Comparison of ENCODE assay signal across 15 mouse cellular contexts in the genomic region with DNA sequence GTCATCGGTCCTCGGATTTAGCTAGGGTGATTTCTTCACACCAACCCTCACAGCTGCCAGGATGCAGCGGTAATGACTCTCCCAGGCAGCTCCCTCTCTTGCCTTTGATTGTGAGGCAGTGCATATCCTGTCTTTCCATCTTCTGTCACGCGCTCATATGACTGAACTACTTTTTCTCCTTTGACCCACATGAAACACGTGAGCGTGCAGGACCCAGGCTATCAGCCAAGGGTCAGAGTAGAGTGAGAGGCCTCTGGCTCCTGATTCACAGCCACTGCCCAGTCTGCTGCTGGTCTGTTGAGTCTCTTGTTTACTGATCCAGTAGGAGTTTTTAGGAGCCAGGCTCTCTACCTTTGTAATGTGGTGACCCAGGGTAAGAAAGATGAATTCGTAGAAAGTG.
DNase-seq lines count a peak whose midpoint lies in the region; ATAC-seq and TF ChIP-seq lines count a peak whose summit lies in the region.
"Had no signal": no experiment of that assay in that cellular context is flagged by ENCODE, and none has a peak within 500 bp of the region (broad histone marks: within the 10 kb centered on the region; RNA-seq: fewer than 3 reads in every experiment).

No protein-coding gene starts in this region.

- no peak overlapping the region for H3K4me3 ChIP-seq in kidney, embryonic 15.5 days (replicated peaks)
- H3K4me3 ChIP-seq in intestine, postnatal 0 days (ENCODE audit: low read depth, low read length): no peak overlapping the region
- H3K4me3 ChIP-seq in forebrain, embryonic 14.5 days (ENCODE audit: low read depth, low read length): no peak overlapping the region
- H3K4me3 ChIP-seq: embryonic facial prominence, embryonic 12.5 days; heart, embryonic 15.5 days; midbrain, embryonic 12.5 days had no signal

- WGBS in kidney, embryonic 15.5 days: 63% methylated on average over 8 of the region's 8 CpGs
- 78% methylated on average over 8 of the region's 8 CpGs for WGBS in intestine, postnatal 0 days
- WGBS in forebrain, embryonic 14.5 days: 92% methylated on average over 8 of the region's 8 CpGs

- ATAC-seq in kidney, embryonic 15.5 days (replicated peaks; ENCODE audit: low FRiP score): no peak
- peak; percentile 70 for ATAC-seq in intestine, postnatal 0 days
- ATAC-seq in forebrain, embryonic 14.5 days: no peak
- ATAC-seq: hindbrain, embryonic 16.5 days had no signal

- H3K4me2 ChIP-seq in kidney, embryonic 15.5 days: no peak overlapping the region
- no peak overlapping the region for H3K4me2 ChIP-seq in intestine, postnatal 0 days (replicated peaks; ENCODE audit: low read depth)
- no peak overlapping the region for H3K4me2 ChIP-seq in forebrain, embryonic 14.5 days (ENCODE audit: low read length)
- H3K4me2 ChIP-seq: embryonic facial prominence, embryonic 12.5 days; heart, embryonic 15.5 days; midbrain, embryonic 12.5 days had no signal

- peak; percentile 50 for DNase-seq in gastrocnemius, postnatal 25 days
- DNase-seq in gastrocnemius, postnatal 36 days: no peak
- peak; percentile 74 for DNase-seq in kidney, adult 18-20 months
- peak; percentile 76 to 89 for DNase-seq in kidney, postnatal 25 days
- DNase-seq in layer of hippocampus, postnatal 10 days (ENCODE audit: low spot score in 2 of 2): no peak
- DNase-seq in forebrain, embryonic 14.5 days (ENCODE audit: low spot score): no peak
- DNase-seq: cerebellum, adult 11-12 months; lung, postnatal 4 days; thymus, postnatal 36 days had no signal

- no peaks in the 10 kb centered on the region for H3K27me3 ChIP-seq in kidney, embryonic 15.5 days
- H3K27me3 ChIP-seq in intestine, postnatal 0 days (replicated peaks; ENCODE audit: control insufficient read depth, insufficient read depth, low read length): no peaks in the 10 kb centered on the region
- H3K27me3 ChIP-seq in forebrain, embryonic 14.5 days (replicated peaks; ENCODE audit: control insufficient read depth, insufficient read depth, low read length): no peaks in the 10 kb centered on the region
- H3K27me3 ChIP-seq: heart, embryonic 15.5 days had no signal

- H3K9ac ChIP-seq in kidney, embryonic 15.5 days: no peak overlapping the region
- H3K9ac ChIP-seq in intestine, postnatal 0 days (ENCODE audit: low read depth, low read length): no peak overlapping the region
- H3K9ac ChIP-seq in forebrain, embryonic 14.5 days (ENCODE audit: low read length): no peak overlapping the region
- H3K9ac ChIP-seq: embryonic facial prominence, embryonic 12.5 days; heart, embryonic 15.5 days; midbrain, embryonic 12.5 days had no signal

- intact Hi-C loops in gastrocnemius, postnatal 36 days (cut with DNase I): no loop called here

- no peaks in the 10 kb centered on the region for H3K9me3 ChIP-seq in kidney, embryonic 15.5 days (replicated peaks)
- H3K9me3 ChIP-seq in intestine, postnatal 0 days (ENCODE audit: control insufficient read depth): no peaks in the 10 kb centered on the region
- H3K9me3 ChIP-seq in forebrain, embryonic 14.5 days (replicated peaks; ENCODE audit: control insufficient read depth, low read length): no peaks in the 10 kb centered on the region
- H3K9me3 ChIP-seq: embryonic facial prominence, embryonic 12.5 days; heart, embryonic 15.5 days; midbrain, embryonic 12.5 days had no signal

- no peak overlapping the region for H3K27ac ChIP-seq in kidney, embryonic 15.5 days
- 0 out of 2 replicates have a peak overlapping the region, but pooled peaks have one; percentile 50 for H3K27ac ChIP-seq in intestine, postnatal 0 days (ENCODE audit: low read depth, low read length)
- H3K27ac ChIP-seq in forebrain, embryonic 14.5 days (ENCODE audit: low read depth, low read length): no peak overlapping the region
- H3K27ac ChIP-seq: embryonic facial prominence, embryonic 12.5 days; heart, embryonic 15.5 days; midbrain, embryonic 12.5 days had no signal

- no peak for TF ChIP-seq CTCF in intestine, postnatal 0 days (IDR thresholded peaks at IDR 0.05; ENCODE audit: low read depth)

- peaks cover 60% of the 10 kb centered on the region for H3K36me3 ChIP-seq in kidney, embryonic 15.5 days
- H3K36me3 ChIP-seq in intestine, postnatal 0 days (ENCODE audit: control insufficient read depth, insufficient read depth): peaks cover 87% of the 10 kb centered on the region
- peaks cover 7% of the 10 kb centered on the region; the same call in 1 of the 2 replicates for H3K36me3 ChIP-seq in forebrain, embryonic 14.5 days (ENCODE audit: control insufficient read depth, insufficient read depth, low read length)

- H3K4me1 ChIP-seq in kidney, embryonic 15.5 days: peaks cover 43% of the 10 kb centered on the region
- H3K4me1 ChIP-seq in intestine, postnatal 0 days (replicated peaks; ENCODE audit: control insufficient read depth, insufficient read depth, low read length): no peaks in the 10 kb centered on the region
- peaks cover 7% of the 10 kb centered on the region for H3K4me1 ChIP-seq in forebrain, embryonic 14.5 days (ENCODE audit: control insufficient read depth, insufficient read depth, low read length)
- H3K4me1 ChIP-seq: heart, embryonic 15.5 days had no signal

Comparison
In these comparisons a context has a peak if more than half of its experiments do, and no peak if none do; other contexts are left out.
1. DNase-seq: peak in gastrocnemius, postnatal 25 days (single experiment), kidney, adult 18-20 months (single experiment) and kidney, postnatal 25 days (2 of 2); none in gastrocnemius, postnatal 36 days (0 of 2), layer of hippocampus, postnatal 10 days (0 of 2) and forebrain, embryonic 14.5 days (single experiment).